Mouse (Mus musculus) liver, adult 2 months (tissue): ENCODE measurements around the gene Tpm4.

ENCODE experiments used
- CTCF ChIP-seq: fragments of 200-500 bp; IDR thresholded peaks from 2 replicates; pipeline ENCODE4 v1.5.1; 2011; ENCODE audit warnings: low read depth, low read length, control low read depth
- POLR2A ChIP-seq: fragments of 200-500 bp; IDR thresholded peaks from 2 replicates; pipeline ENCODE4 v1.6.1; 2011; ENCODE audit warnings: low read length, control low read depth; ENCODE audit not compliant: insufficient read depth; ENCODE audit errors: extremely low read depth

DNA sequence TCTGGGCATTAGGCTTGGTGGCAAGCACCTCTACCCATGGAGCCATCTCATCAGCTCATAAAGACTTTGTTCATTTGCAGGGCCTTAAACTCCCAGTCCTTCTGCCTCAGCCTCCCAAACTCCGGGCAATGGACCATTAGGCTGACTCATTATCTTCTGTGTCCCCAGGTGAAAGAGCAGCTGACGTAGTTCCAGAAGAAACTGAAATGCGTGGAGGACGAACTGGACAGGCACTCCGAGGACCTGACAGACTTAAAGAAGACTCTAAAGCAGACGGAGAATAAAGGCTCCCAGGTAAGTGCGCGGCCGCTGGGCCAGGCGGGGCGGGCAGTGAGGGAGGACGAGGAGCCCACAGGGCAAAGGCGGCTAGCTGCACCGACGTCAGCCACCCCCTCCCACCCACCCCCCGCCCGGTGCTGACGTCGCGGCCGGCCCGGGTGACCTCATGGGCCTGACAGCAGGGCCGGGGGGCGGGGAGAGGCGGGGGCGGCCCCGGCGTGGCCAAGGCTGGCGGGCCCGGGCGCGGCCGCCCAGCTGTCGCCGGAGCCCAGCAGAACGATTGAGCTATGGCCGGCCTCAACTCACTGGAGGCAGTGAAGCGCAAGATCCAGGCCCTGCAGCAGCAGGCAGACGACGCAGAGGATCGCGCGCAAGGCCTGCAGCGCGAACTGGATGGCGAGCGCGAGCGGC is at the start of gene Tpm4:
- peak; percentile 47; the same call in 1 of the 2 replicates for TF ChIP-seq POLR2A
- TF ChIP-seq CTCF = no peak
